Mouse (Mus musculus) C2C12 (cell line): ENCODE data around the gene Ncmap. TPM values are rescaled to one million over a fixed set of nuclear protein-coding genes. Genes with fewer than 3 reads are reported as not detected.

Experiments
- H3K27me3 ChIP-seq: one replicate; pipeline ENCODE4 v1.6.1; 2011; ENCODE audit not compliant: control insufficient read depth, insufficient read depth, insufficient read length
- H3K36me3 ChIP-seq: one replicate; pipeline ENCODE4 v1.6.1; 2011; ENCODE audit not compliant: control insufficient read depth, insufficient read depth
- H3K4me3 ChIP-seq: one replicate; pipeline ENCODE4 v1.5.1; 2011; ENCODE audit warnings: mild to moderate bottlenecking, control low read depth; ENCODE audit not compliant: poor library complexity, insufficient read depth, severe bottlenecking
- H3K79me2 ChIP-seq: one replicate; pipeline ENCODE4 v1.6.1; 2011; ENCODE audit not compliant: control insufficient read depth, insufficient read depth
- H3K79me3 ChIP-seq: one replicate; pipeline ENCODE4 v1.6.1; 2011; ENCODE audit warnings: low read depth, control low read depth
- H3ac ChIP-seq: one replicate; pipeline ENCODE3; 2011; ENCODE audit warnings: low read depth; ENCODE audit not compliant: control insufficient read depth, insufficient read length
- CEBPB ChIP-seq: IDR thresholded peaks from one replicate; pipeline ENCODE4 v1.6.1; 2011; ENCODE audit warnings: low read depth, mild to moderate bottlenecking, control low read depth, moderate library complexity
- CTCF ChIP-seq: IDR thresholded peaks from one replicate; pipeline ENCODE4 v1.5.1; 2011; ENCODE audit not compliant: control insufficient read depth, insufficient read depth, insufficient read length
- FOSL1 ChIP-seq: IDR thresholded peaks from one replicate; pipeline ENCODE4 v1.8.0; 2011; ENCODE audit warnings: mild to moderate bottlenecking, low read length; ENCODE audit not compliant: poor library complexity, insufficient read depth, severe bottlenecking
- MAX ChIP-seq: IDR thresholded peaks from one replicate; pipeline ENCODE4 v1.6.1; 2011; ENCODE audit warnings: mild to moderate bottlenecking, control low read depth
- MYOD1 ChIP-seq: IDR thresholded peaks from one replicate; pipeline ENCODE4 v1.6.1; 2011; ENCODE audit warnings: low read depth; ENCODE audit not compliant: control insufficient read depth, insufficient read length
- MYOG ChIP-seq: IDR thresholded peaks from one replicate; pipeline ENCODE4 v1.6.1; 2011; ENCODE audit not compliant: control insufficient read depth, insufficient read length; ENCODE audit errors: extremely low read depth
- USF1 ChIP-seq: IDR thresholded peaks from one replicate; pipeline ENCODE4 v1.6.1; 2011; ENCODE audit warnings: low read depth, mild to moderate bottlenecking, control low read depth, moderate library complexity
- polyA plus RNA-seq: library from polyadenylated mRNA; unstranded; fragments of >200 nt; fragmentation: generic; extraction: Trizol; gene quantifications from one replicate; pipeline ENCODE4 v1.2.1, GENCODE M21; 2012; ENCODE audit warnings: missing spikeins

Ncmap gene
- polyA plus RNA-seq, 1 experiment, result 0.02 TPM

DNA sequence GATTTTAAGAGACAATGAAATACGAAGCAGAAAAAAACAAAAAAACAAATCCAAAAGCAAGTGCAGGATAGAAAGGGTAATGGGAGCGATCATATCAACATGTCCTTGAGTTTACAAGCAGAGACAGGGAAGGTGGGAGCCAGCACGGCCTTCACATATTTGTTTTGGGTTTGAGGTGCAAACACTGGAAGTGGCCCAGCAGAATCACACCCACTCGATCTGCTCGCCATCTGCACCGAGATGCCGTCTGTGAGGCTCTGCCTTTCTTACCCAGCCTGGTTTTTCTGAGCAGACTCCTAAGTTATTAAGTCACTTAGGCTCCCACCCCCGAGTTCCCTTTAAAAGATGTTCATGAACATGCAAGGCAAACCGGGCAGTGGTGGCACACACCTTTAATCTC, 27.6 kb upstream of the Ncmap start:
- H3K4me3 ChIP-seq, result no peak overlapping the region
- H3ac ChIP-seq, result no peak overlapping the region
- TF ChIP-seq FOSL1 (no peak), USF1 (no peak), MYOD1 (no peak)
- no peaks in the 10 kb centered on the region for H3K36me3 ChIP-seq
- H3K79me2 ChIP-seq, result no peaks in the 10 kb centered on the region
- H3K27me3 ChIP-seq, result no peaks in the 10 kb centered on the region
- H3K79me3 ChIP-seq, result no peaks in the 10 kb centered on the region

GRCm38 (mm10) chr4:135420961-135421360, 22.9 kb upstream of the Ncmap start:
- Histone ChIP-seq H3K79me2 (no peaks in the 10 kb centered on the region), H3ac (no peak overlapping the region), H3K79me3 (no peaks in the 10 kb centered on the region), H3K4me3 (no peak overlapping the region), H3K36me3 (no peaks in the 10 kb centered on the region), H3K27me3 (no peaks in the 10 kb centered on the region)
- TF ChIP-seq CEBPB, result no peak
- no peak for TF ChIP-seq USF1
- no peak for TF ChIP-seq MYOD1
- TF ChIP-seq MYOG, result no peak
- no peak for TF ChIP-seq MAX
- TF ChIP-seq CTCF, result no peak
- TF ChIP-seq FOSL1, result no peak

DNA sequence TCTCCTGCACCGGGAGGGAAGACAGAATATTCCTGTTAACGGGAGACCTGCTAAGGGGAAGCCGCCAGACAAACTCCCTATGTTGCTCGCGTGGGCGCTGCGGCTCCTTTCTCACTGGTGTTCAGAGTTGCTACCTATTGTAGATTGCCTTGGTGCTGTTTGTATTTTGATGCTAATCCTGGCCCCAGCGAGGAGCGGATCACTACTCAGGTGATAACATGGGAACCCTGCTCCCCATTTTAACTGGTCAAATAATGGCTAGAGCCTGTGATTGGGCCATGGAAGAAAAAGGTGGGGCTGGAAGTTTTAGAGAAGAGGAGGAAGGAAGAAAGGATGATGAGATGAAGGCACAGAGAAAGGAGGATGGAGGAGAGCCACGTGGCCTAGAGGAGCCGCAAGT, 22.4 kb upstream of the Ncmap start:
- TF ChIP-seq USF1 (no peak), MYOD1 (no peak), FOSL1 (no peak), CEBPB (no peak), MYOG (no peak), CTCF (no peak), MAX (no peak)
- H3K4me3 ChIP-seq, result no peak overlapping the region
- H3K79me3 ChIP-seq, result no peaks in the 10 kb centered on the region
- no peaks in the 10 kb centered on the region for H3K79me2 ChIP-seq
- no peak overlapping the region for H3ac ChIP-seq
- no peaks in the 10 kb centered on the region for H3K27me3 ChIP-seq
- no peaks in the 10 kb centered on the region for H3K36me3 ChIP-seq

DNA sequence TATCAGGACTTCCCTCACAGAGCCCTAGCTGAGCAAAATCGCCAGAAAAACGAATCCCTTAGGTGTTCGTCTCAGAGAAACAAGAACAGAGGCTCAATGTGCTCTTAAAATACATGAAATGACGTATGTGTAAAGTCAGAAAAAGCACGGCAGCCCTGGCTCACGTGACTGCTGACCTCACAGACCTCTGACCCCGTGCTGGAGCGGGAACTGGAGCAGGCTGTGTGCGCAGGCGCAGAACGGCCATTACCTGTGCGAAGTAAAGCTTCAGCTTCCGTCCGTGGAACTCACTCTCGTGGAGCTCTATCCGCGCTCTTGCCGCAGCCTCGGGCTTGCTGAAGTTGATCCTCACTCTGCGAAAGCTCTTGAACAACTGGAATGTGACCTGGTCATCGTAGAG, 22.0 kb upstream of the Ncmap start:
- Histone ChIP-seq H3K27me3 (no peaks in the 10 kb centered on the region), H3K79me2 (no peaks in the 10 kb centered on the region), H3K4me3 (no peak overlapping the region), H3ac (no peak overlapping the region), H3K36me3 (no peaks in the 10 kb centered on the region), H3K79me3 (no peaks in the 10 kb centered on the region)
- TF ChIP-seq FOSL1 (no peak), MAX (no peak), CEBPB (no peak), MYOD1 (no peak), CTCF (no peak)

DNA sequence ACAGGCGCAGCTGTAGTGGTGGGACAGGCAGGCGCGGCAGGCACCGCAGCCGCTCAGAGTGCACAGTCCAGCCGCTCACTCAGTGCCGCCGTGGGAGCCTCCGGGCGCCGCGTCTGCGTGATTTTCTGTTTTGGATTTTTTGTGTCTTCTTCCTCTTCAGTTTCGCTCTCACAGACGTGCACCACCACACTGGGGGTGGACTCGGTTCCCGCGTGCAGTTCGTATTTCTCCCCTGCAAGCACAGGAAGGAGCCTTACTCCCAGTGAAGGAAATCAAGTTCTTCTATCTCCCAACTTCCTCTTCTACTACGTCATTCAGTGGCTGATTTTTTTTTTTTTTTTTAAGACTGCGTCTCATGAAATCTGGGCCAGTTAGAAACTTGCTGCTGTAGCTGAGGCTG, 18.3 kb upstream of the Ncmap start:
- Histone ChIP-seq H3K27me3 (no peaks in the 10 kb centered on the region), H3K4me3 (no peak overlapping the region), H3K79me3 (no peaks in the 10 kb centered on the region), H3ac (no peak overlapping the region), H3K79me2 (no peaks in the 10 kb centered on the region), H3K36me3 (no peaks in the 10 kb centered on the region)
- TF ChIP-seq MYOD1, result no peak
- no peak for TF ChIP-seq FOSL1
- TF ChIP-seq CEBPB, result no peak
- no peak for TF ChIP-seq CTCF
- TF ChIP-seq MYOG, result no peak
- TF ChIP-seq USF1, result no peak
- TF ChIP-seq MAX, result no peak

GRCm38 (mm10) chr4:135413491-135413890, 15.5 kb upstream of the Ncmap start:
- H3K79me3 ChIP-seq, result no peaks in the 10 kb centered on the region
- H3K4me3 ChIP-seq, result no peak overlapping the region
- no peaks in the 10 kb centered on the region for H3K36me3 ChIP-seq
- H3ac ChIP-seq, result no peak overlapping the region
- H3K27me3 ChIP-seq, result no peaks in the 10 kb centered on the region
- H3K79me2 ChIP-seq, result no peaks in the 10 kb centered on the region
- TF ChIP-seq USF1 (no peak), MYOG (no peak), MAX (no peak), FOSL1 (no peak), CTCF (no peak), MYOD1 (no peak), CEBPB (no peak)
